In the genomic region with DNA sequence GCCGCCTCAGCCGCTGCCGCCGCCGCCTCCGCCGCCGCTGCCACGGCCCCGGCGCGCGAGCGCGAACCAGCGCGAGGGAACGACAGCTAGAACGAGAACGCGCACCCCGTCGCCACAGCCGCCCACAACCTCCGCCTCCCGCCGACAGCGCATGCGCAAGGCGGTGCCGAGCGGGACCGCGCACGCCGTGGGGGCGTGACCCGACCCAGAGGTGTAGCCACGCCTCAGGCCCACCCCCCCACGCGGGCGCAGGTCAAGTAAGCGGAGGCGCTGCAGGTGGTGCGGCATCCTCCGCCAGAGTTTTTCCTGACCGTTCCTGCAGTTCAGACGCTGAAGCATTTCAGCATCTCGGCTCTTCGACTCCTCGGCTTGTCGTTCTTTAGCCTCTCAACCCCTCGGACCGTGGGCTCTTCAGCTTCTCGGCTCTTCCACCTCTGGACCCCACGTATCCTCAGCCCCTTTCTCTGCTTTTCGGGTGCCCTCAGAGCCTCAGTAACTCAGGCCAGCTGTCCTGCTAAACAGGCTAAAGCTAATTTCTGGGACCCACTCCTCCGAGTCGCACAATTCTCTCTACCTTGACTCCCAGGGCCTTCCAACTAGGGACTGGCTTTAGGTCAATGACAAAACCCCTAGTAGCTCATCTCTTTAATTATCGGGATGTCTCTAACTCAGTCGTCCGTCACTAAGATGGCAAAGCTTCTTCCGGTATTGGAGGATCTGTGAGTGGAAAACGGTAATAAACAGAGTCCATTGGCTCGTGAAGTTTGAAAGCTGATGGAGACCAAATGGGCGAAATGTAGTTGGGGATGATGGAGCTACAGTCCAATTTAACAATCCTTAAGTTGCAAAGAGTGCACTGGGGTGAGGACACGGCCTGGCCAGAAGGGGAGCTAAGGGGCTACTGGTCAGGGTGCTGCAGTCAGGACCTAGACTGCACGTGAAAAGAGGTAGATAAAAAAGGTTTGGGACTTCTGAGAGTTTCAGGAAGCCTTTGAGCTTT, we compare ENCODE assay signal across 8 mouse cellular contexts. TPM values are rescaled to one million over a fixed set of nuclear protein-coding genes. Genes with fewer than 3 reads are reported as not detected.
A peak's percentile ranks its signal among the peaks of the same experiment; 100 is the strongest.
DNase-seq lines count a peak whose midpoint lies in the region; ATAC-seq lines count a peak whose summit lies in the region.

TSS of gene Tmcc1 (minus strand) at position 93 of the 1,000 bp plus-strand sequence.

- peak; percentile 97 for DNase-seq in adipocyte (ENCODE audit: low spot score)
- DNase-seq in embryo, embryonic 10 days (ENCODE audit: low spot score): peak; percentile 98
- peak; percentile 99 for DNase-seq in gastrocnemius, postnatal 10 days
- peak; percentile 98 for DNase-seq in induced T-regulatory cell, adult 2 months (ENCODE audit: low read depth)
- peak; percentile 95 to 98 for DNase-seq in left cerebral cortex, adult 9 months (ENCODE audit: low spot score in 2 of 2)
- DNase-seq in right cerebral cortex, postnatal 14 days: peak; percentile 98
- DNase-seq in urinary bladder, postnatal 36 days (ENCODE audit: low spot score in 2 of 2): peak; percentile 99

- ATAC-seq in megakaryocyte progenitor cell, adult 5-6 weeks (replicated peaks; ENCODE audit: poor library complexity): peak; percentile 90

RNA-seq across cellular contexts. Expression of gene Tmcc1, which starts in this region (rescaled TPM):
- 10 to 100 TPM; 26.4 to 29.4 TPM for total RNA-seq in gastrocnemius, postnatal 10 days (2021)
- total RNA-seq in megakaryocyte progenitor cell, adult 5-6 weeks (2015): 7.8 and 9.7 TPM in 2 replicates
- 11.4 and 15.6 TPM in 2 replicates for total RNA-seq in megakaryocyte progenitor cell, adult 5-6 weeks (2017)

Comparison
In these comparisons a context has a peak if more than half of its experiments do, and no peak if none do; other contexts are left out.
1. Peak in every context shown above with its lines: DNase-seq and ATAC-seq.